Comparison of ENCODE assay signal across 17 mouse cellular contexts in the genomic region with DNA sequence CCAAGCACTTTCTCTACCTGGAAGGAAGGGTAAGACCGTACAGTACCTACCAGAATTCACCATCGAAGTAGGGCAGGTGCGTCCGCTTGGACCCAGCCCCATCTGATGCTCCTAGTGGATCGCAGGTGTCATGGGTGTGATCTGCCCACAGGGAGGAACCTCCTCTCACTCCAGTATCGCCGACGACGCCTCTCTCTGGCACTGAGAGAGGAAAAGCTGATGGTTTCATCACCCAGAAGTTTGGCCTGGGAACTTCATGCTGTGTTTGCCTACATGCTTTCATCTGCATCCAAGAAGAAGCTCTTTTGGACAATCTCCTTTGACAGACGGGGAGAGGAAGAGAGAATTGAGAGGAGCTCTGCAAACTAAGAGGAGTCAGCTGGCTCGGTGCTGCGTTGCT.
DNase-seq lines count a peak whose midpoint lies in the region; ATAC-seq lines count a peak whose summit lies in the region.
"Had no signal": no experiment of that assay in that cellular context is flagged by ENCODE, and none has a peak within 500 bp of the region (broad histone marks: within the 10 kb centered on the region; RNA-seq: fewer than 3 reads in every experiment).

No protein-coding gene starts in this region.

- no peaks in the 10 kb centered on the region for H3K9me3 ChIP-seq in intestine, embryonic 14.5 days (ENCODE audit: control insufficient read depth, low read length)
- no peaks in the 10 kb centered on the region for H3K9me3 ChIP-seq in intestine, embryonic 16.5 days (ENCODE audit: control insufficient read depth, low read length)
- H3K9me3 ChIP-seq: embryonic facial prominence, embryonic 13.5 days; hindbrain, embryonic 10.5 days had no signal

- 81% methylated on average over 12 of the region's 12 CpGs for WGBS in intestine, embryonic 14.5 days
- 83% methylated on average over 12 of the region's 12 CpGs for WGBS in intestine, embryonic 16.5 days

- H3K27me3 ChIP-seq in intestine, embryonic 14.5 days (replicated peaks; ENCODE audit: control insufficient read depth, insufficient read depth, low read length) = no peaks in the 10 kb centered on the region
- H3K27me3 ChIP-seq in intestine, embryonic 16.5 days (replicated peaks; ENCODE audit: control insufficient read depth, insufficient read depth, low read length) = no peaks in the 10 kb centered on the region
- H3K27me3 ChIP-seq: embryonic facial prominence, embryonic 13.5 days had no signal

- no peaks in the 10 kb centered on the region for H3K4me1 ChIP-seq in intestine, embryonic 14.5 days (replicated peaks; ENCODE audit: control insufficient read depth, insufficient read depth, low read length)
- no peaks in the 10 kb centered on the region for H3K4me1 ChIP-seq in intestine, embryonic 16.5 days (ENCODE audit: control insufficient read depth, insufficient read depth, low read length)
- H3K4me1 ChIP-seq: embryonic facial prominence, embryonic 13.5 days; hindbrain, embryonic 10.5 days had no signal

- no peaks in the 10 kb centered on the region for H3K36me3 ChIP-seq in intestine, embryonic 14.5 days (ENCODE audit: control insufficient read depth, insufficient read depth, low read length)
- H3K36me3 ChIP-seq in intestine, embryonic 16.5 days (ENCODE audit: control insufficient read depth, insufficient read depth, low read length) = no peaks in the 10 kb centered on the region
- H3K36me3 ChIP-seq: embryonic facial prominence, embryonic 13.5 days; hindbrain, embryonic 10.5 days had no signal

- peak; percentile 27 for DNase-seq in intestine, embryonic 14.5 days (ENCODE audit: low spot score)
- peak; percentile 0 for DNase-seq in ovary, adult 18-20 months (ENCODE audit: low spot score)
- no peak for DNase-seq in ovary, postnatal 10 days (ENCODE audit: low spot score)
- DNase-seq in thymus, postnatal 14 days = peak; percentile 1
- DNase-seq in thymus, postnatal 4 days = no peak
- DNase-seq: adrenal gland, postnatal 25 days; cerebellum, adult 18-20 months; cerebellum, adult 9-11 months; cerebellum, postnatal 36 days; gastrocnemius, adult 2 months; gastrocnemius, postnatal 25 days; heart, postnatal 10 days had no signal

- ATAC-seq in intestine, embryonic 14.5 days (replicated peaks; ENCODE audit: low FRiP score, low TSS enrichment, low read depth) = no peak
- ATAC-seq in intestine, embryonic 16.5 days = no peak
- ATAC-seq: forebrain, embryonic 14.5 days had no signal

- H3K4me3 ChIP-seq in intestine, embryonic 14.5 days (ENCODE audit: low read depth, low read length) = no peak overlapping the region
- H3K4me3 ChIP-seq in intestine, embryonic 16.5 days (ENCODE audit: low read length) = no peak overlapping the region
- H3K4me3 ChIP-seq: embryonic facial prominence, embryonic 13.5 days; gastrocnemius, adult 2 months; hindbrain, embryonic 10.5 days had no signal

- H3K9ac ChIP-seq in intestine, embryonic 14.5 days (ENCODE audit: low read length) = no peak overlapping the region
- H3K9ac ChIP-seq in intestine, embryonic 16.5 days (ENCODE audit: low read depth, low read length) = no peak overlapping the region
- H3K9ac ChIP-seq: embryonic facial prominence, embryonic 13.5 days; hindbrain, embryonic 14.5 days had no signal

- no peak overlapping the region for H3K27ac ChIP-seq in intestine, embryonic 14.5 days (ENCODE audit: low read depth)
- H3K27ac ChIP-seq in intestine, embryonic 16.5 days (ENCODE audit: low read length) = no peak overlapping the region
- H3K27ac ChIP-seq: embryonic facial prominence, embryonic 13.5 days; gastrocnemius, adult 2 months; hindbrain, embryonic 10.5 days; hindbrain, embryonic 14.5 days had no signal

- no peak overlapping the region for H3K4me2 ChIP-seq in intestine, embryonic 14.5 days (ENCODE audit: low read length)
- H3K4me2 ChIP-seq in intestine, embryonic 16.5 days (ENCODE audit: low read depth, low read length) = no peak overlapping the region
- H3K4me2 ChIP-seq: embryonic facial prominence, embryonic 13.5 days; hindbrain, embryonic 14.5 days had no signal

Comparison
In these comparisons a context has a peak if more than half of its experiments do, and no peak if none do; other contexts are left out.
1. DNase-seq: peak in intestine, embryonic 14.5 days (single experiment), ovary, adult 18-20 months (single experiment) and thymus, postnatal 14 days (single experiment); none in ovary, postnatal 10 days (single experiment) and thymus, postnatal 4 days (single experiment).